Mouse (Mus musculus) inflammation-experienced regulatory T-cells, adult 6 months (primary cell): ENCODE measurements around the gene Fitm1. TPM values are rescaled to one million over a fixed set of nuclear protein-coding genes. Genes with fewer than 3 reads are reported as not detected.

Experiments used
- ATAC-seq: one replicate; pipeline ENCODE4 v1.8.0; 2017
- polyA plus RNA-seq, 3 experiments: library from polyadenylated mRNA; unstranded; fragments of 100-300 nt; shearing (Covaris generic); gene quantifications; one replicate each; pipeline ENCODE4 v1.2.1; 2017

Fitm1 gene
- polyA plus RNA-seq, 3 experiments from 2014 or later = not detected

DNA sequence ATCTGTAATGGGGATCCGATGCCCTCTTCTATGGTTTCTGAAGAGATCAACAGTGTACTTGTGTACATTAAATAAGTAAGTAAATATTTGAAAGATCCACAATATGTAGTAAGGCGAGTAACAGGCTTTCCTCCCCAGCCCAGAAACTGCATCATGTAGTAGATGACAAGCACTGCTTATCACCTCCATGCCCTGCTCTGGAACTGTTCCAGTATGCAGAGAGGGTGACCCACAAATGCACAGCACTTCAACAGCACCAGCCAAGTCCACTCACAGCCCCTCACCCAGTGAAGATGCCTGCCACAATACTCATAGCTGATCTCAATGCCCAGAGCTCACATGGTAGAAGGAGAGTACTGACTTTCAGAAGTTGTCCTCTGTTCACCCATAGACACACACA is 4.8 kb upstream of the Fitm1 start:
- ATAC-seq = no peak

DNA sequence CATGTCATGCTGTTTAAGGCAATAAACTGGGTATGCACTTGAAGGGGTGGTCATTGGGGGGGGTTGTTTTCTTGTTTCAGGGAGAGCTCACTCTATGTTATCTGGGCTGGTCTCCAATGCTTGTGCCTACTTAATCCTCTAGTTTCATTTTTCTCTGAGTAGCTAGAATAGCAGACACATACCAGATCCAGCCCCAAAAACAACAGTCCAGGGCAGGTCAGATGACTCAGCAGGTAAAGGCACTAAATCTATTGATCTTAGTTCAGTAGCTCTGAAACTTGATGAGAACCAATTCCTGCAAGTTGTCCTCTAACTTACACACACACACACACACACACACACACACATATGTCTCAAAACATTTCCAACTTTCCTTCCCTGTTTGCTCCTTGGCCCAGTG is 3.7 kb upstream of the Fitm1 start:
- no peak for ATAC-seq

DNA sequence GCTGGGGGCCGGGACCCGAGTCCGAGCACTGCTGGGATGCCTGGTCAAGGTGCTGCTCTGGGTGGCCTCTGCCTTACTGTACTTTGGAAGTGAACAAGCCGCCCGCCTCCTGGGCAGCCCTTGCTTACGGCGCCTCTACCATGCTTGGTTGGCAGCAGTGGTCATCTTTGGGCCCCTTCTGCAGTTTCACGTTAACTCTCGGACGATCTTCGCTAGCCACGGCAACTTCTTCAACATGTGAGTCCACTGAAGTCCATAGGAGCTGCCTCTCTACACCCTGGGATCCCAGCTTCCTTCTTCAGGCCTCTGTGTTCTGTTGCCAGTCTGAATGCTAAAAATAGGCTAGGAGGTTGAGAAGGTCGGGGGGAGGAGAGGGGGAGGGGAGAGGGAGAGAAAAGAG is 294 bp downstream of the Fitm1 start:
- no peak for ATAC-seq

DNA sequence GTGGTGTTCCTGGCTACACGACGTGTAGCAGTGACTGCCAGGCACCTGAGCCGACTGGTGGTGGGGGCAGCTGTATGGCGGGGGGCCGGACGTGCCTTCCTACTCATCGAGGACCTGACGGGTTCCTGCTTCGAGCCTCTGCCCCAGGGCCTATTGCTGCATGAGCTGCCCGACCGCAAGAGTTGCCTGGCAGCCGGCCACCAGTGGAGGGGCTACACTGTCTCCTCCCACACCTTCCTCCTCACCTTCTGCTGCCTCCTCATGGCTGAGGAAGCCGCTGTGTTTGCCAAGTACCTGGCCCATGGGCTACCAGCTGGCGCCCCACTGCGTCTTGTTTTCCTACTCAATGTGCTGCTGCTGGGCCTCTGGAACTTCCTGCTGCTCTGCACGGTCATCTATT is 959 bp downstream of the Fitm1 start:
- no peak for ATAC-seq

DNA sequence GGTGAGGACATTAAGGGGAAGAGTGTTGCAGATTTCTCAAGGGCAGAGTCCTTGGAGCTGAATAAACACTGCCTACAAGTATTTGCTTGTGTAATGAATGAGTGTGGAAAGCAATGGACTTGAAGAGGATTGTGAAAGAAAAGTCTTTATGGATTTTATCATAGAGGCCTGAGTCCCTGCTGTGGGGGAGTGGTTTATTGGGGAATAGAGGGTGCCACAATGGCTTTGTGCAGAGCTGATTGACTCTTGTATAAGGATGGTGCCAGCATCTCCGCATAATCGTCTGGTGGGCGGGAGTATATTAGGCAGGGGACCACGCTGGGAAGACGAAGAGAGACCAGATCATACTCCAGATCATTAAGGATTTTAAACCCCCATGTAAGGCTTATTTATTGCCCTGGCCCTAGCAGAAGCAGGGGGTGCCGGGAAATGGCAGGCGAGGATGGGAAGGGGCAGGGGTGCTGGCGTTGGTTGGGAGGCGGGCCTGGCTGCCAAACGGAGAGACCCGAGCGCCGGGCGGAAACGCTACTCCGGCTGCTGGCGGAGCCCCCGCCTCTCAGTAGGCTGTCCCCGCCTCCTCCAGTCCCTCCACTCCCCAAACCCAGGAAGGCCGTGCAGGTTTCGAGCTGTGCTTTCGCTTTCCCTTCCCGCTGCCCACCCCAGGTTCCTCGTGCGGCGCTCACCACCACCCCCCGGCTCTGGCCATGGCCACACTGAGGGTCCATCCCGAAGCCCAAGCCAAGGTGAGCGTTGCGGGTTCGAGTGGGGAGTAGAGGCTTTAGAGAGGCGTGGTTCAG is 2.7 kb downstream of the Fitm1 start, which contains the start of gene Psme1:
Gene Psme1 (plus strand): TSS at position 253 of the 797 bp plus-strand sequence.
- peak; percentile 97 for ATAC-seq

DNA sequence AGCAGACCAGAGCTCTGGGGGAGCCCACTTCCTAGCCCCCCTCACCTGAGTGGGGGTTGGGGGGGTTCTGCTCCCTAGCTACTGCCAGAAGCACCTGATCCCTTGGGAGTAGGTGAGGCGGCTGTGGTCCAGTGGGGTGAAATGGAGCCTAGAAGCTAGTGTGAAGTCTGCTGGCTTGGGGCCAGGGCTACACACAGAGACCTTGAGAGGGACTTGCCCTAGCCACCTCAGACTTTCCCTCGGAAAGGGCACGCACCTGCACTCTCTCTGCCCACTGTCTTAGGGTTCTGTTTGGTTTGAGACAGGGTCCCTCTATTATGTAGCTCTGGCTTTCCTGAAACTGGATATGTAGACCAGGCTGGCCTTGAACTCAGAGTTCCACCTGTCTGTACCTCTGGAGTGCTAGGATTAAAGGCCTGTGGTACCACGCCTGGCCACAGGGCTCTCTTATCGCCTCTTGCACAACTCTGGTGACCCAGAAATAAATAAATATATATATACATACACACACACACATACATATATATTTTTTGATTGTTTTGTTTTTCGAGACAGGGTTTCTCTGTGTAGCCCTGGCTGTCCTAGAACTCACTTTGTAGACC is 3.4 kb downstream of the Fitm1 start:
- ATAC-seq = peak; percentile 52

DNA sequence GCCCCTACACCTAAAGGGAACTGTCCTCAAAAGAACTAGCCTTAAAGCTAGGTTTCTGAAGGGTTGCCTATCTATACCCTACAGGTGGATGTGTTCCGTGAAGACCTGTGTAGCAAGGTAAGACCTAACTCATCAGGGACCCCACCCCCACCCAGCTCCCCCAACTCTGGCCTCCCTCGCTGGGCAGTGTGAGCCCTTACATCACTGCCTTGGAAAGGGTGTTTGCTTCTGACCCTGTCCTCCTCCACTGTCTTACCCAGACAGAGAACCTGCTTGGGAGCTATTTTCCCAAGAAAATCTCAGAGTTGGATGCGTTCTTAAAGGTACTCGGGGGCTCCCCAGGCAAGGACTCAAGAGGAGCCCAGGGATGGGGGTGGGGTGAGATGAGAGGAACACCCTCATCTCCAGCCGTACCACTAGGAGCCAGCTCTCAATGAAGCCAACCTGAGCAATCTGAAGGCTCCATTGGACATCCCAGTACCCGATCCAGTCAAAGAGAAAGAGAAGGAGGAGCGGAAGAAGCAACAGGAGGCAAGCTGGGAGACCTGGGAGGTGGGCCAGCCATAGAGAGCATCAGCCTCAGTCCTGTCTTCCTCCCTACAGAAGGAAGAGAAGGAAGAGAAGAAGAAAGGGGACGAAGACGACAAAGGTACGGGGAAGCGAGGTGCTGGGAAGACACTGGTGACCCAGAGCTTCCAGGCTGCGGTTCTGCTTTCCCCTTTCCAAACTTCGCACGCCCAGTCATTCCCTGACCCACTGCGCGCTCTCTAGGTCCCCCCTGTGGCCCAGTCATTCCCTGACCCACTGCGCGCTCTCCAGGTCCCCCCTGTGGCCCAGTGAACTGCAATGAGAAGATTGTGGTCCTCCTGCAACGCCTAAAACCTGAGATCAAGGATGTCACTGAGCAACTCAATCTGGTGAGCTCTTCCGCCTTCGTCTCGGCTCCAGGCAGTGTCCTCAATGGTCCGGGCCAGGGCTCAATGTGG is 4.4 kb downstream of the Fitm1 start:
- no peak for ATAC-seq

DNA sequence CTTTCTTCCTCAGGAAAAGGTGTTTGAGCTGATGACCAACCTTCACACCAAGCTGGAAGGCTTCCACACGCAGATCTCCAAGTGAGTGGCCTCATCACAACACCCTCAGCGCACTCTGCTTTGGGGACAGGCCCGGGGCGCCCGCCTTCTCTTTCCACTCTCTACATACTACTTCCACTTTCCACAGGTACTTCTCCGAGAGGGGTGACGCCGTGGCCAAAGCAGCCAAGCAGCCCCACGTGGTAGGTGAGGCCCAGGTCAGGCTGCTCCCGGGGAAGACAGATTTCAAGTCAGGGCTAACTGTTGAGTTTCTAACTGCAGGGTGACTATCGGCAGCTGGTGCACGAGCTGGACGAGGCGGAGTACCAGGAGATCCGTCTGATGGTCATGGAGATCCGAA is 5.3 kb downstream of the Fitm1 start:
- ATAC-seq = no peak

DNA sequence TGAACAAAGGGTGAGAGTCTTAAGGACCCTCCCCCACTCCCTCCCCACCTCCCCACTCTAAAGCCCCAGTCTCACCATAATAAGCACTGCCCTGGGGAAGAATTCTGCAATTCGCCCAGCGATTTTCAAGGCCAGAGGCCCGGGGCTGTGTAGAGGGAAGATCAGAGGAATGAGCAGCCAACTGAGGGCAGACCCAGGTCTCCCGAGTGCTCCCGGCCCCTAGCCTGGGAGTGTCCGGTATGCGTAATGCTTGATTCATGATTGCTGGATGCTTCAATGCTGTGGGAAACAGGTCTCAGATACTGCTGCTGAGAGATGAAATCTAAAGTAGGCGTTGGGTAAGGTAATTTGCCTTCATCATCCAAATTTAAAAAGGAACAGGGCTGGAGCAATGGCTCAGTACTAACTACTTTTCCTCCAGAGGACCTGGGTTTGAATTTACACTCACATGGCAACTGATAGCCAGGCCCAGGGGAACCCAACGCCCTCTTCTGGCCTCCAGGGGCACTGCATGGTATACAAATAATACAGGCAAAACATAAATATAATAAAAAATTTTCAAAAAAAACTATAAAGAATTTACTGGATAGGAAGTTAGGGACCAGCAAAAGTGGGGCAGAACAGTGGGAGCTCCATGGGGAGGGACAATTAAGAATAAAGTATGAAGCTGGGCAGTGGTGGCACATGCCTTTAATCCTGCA is 6.7 kb downstream of the Fitm1 start:
- no peak for ATAC-seq

DNA sequence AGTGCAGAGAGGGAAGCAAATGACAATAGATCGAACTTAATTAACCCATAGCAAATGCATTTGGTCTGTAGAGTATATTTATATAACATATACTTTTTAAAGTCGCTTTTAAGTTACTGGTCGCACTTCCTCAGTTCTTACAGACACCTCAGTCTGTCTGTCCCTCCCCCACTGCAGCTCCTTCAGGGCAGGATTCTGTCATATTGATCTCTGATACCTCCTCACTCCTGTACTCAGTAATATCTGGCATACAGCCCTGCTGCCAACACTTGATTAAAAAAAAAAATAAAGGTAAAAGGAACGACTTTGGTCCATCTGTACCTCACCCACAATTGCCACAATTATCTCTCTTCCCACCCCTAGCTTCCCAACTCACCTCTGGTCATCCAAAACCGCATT is 8.9 kb downstream of the Fitm1 start:
- ATAC-seq = no peak

DNA sequence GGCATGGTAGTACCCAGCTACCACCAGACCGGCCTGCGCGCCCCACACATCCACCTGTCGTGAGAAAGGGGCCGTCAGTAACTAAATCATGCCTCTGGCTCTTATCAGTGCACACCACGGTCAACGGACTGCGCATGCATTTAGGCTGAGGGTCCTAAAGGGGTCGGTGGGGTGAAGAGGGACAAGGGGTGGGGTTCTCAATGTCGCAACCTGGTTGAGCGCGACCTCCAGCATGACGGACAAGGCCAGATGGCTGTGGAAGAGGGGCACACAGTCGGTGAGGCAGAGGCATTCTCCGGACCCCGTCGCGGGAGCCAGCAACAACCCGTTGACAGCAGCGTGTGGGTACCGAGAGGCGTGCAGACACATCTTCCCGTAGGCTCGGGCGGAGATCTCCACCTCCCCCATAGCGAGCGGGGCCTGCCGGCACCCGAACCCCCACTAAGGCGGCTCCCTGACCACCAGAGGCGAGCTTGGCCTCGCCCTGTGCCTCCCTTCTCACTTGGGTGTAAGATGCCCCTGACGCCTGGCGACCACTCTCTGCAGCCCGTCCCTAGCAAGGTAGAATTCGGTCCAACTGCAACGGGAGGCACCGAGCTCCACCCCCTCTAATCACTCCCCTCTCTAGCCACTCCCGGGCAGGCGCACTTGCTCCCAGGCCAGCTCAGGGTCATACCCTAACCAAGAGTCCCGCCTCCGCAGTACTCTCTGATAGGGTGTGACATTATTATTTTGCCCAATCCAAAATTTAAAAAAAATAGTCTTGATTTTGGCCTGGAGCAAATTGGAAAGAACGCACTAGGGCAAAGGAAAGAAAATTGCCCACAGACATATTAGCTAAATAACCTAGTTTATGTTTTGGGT is 9.5 kb downstream of the Fitm1 start, which contains the start of gene Emc9:
Gene Emc9 (minus strand): TSS at position 601 of the 864 bp plus-strand sequence.
- peak; percentile 80 for ATAC-seq

DNA sequence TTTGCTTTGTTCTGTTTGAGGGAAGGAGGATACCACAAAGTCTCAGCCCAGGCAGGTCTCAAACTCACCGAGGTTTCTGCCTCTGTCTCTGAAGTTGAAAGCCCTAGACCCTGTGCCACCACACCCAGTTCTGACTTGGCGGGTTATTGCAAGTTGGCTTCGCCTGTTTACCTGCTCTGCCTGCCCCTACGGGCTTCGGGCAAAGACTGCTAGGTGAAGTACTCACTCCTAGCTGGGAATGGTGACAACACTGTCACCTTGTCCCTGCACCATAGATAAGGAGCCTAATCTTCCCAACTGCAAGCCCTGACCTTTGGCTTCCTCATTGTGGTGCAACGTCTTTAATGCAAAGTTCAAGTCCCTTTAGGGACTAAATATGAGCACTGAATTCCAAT is 10.1 kb downstream of the Fitm1 start:
- ATAC-seq = peak; percentile 27

DNA sequence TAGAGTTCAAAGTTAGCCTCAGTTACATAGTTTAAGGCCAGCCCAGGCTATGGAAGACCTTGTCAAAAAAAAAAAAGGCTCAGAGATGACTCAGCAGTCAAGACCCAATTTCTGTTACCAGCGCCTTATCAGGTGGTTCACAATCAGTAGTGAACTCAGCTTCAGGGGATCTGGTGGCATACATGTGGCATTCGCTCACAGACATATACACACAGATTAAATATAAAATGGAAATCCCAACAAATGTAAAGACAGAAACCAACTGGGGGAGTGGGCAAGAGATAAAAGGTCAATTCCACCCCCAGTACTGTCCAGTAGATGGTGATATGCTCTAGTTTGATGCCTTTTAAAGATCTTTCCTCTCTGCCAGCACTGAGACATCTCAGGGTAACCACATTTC is 10.7 kb downstream of the Fitm1 start:
- no peak for ATAC-seq

DNA sequence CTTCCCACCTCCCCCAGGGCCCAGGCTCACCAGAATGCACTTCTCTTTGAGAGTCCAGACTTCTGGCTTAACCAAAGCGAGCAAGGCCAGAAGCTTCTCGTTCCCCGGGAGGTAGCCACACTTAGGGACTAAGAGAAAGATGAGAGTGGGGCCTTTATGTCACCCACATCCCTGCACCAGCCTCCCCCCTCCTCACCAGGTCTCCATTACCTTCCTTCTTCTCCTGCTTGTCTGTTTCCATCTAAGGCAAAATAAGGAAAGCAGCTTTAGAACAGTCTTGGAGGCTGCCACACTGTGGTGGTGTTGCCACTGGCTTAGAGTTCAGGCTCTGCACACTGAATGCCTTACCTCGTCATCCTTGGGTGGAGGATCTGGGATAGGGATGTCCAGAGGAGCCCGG is 13.9 kb downstream of the Fitm1 start:
- no peak for ATAC-seq

DNA sequence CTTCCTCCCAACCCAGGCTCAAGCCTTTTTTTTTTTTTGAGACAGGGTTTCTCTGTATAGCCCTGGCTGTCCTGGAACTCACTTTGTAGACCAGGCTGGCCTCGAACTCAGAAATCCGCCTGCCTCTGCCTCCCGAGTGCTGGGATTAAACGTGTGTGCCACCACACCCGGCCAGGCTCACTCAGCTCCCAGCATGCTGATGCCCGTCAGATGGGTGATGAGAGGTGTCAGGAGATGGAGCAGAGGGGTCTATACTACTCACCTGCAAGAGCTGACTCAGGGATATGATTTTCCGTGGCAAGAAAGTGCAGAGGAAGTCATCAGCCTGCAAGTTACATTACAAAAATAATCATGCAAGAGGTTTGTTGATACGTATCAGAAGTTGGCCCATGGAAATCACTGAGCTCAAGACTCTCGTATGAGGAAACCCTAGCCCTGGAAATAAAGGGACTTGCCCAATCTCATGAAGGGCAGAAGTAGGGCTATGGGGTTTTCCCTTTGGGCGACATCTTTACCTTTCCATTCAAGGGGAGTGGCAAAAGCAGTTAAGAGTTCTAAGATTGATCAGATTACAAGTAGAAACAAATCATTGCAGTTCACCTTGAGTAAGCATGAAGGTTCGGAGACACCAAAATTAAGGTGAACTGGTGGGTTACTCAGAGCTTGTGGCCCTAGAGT is 14.5 kb downstream of the Fitm1 start:
- peak; percentile 32 for ATAC-seq

DNA sequence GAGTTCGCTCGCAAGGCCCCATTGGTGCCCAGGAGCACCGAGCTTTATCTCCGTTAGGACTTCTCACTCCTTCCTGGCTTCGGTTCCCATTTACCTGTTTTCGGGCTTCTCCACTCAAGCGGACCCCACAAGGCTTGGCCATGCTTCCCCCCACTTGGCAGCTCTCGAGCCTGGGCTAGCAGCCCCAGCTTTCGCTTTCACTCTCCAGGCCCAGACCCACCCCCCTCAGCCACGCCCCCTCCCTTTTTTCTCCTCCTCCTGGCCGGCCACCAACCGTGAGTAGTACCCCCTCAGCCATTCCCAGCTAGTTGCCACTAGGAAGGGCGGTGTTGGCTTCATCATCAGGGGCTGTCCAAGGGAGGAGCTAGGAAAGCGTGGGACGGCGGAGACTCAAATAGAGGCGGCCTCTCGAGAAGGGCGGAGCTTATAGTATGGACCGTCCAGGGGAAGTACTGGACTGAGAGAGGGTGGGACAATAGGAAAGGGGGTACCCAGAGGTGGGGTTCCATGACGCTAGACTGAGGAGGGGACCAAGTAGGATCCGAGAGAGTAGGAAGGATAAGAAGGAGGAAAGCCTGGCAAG is 15.4 kb downstream of the Fitm1 start, which contains the start of gene Psme2:
Gene Psme2 (minus strand): TSS at position 366 of the 583 bp plus-strand sequence.
- ATAC-seq = peak; percentile 57

DNA sequence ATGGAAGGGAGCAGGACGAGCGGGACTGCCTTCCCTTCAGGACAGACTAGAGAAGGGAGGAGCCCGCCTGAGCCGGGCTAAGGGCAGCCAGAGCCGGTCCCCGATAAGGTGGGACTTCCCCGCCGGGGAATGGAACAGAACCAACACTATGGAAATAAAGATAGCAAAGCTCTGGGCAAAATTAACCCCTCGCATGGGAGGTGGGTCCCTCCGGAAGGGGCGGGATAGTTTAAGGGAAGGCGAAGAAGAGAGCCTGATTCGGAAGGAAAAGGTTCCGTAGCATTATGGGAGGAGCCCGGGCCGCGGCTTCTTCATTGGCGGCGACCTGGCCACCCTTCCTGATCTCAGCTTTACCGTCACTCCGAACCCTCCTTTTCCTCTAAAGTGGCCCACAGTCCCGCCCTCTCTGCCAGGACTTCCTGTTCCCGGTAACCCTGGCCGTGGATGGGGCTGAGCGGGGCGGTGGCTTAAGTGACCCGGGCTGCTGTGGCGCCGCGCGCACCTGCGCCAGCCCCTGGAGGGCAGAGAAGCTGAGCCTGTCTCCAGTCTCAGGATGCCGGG is 16.0 kb downstream of the Fitm1 start, which contains the start of gene Rnf31:
Gene Rnf31 (plus strand): TSS at position 378 of the 561 bp plus-strand sequence.
- peak; percentile 75 for ATAC-seq

DNA sequence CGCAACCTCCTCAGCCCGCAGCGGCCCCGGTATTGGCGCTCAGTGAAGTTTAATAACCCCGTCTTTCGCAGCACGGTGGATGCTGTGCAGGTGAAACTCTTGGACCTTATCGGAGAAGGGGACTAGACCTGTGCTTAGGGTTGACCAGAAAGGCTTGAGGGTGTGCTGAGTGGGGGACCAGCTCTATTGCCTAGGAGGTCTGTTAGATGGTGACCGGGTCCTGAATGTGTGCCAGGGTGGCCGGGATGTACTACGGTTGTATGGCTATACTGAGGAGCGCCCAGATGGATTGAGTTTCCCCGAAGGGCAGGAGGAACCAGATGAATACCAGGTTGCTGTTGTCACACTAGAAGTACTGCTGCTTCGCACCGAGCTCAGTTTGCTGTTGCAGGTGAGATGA is 16.8 kb downstream of the Fitm1 start:
- no peak for ATAC-seq

DNA sequence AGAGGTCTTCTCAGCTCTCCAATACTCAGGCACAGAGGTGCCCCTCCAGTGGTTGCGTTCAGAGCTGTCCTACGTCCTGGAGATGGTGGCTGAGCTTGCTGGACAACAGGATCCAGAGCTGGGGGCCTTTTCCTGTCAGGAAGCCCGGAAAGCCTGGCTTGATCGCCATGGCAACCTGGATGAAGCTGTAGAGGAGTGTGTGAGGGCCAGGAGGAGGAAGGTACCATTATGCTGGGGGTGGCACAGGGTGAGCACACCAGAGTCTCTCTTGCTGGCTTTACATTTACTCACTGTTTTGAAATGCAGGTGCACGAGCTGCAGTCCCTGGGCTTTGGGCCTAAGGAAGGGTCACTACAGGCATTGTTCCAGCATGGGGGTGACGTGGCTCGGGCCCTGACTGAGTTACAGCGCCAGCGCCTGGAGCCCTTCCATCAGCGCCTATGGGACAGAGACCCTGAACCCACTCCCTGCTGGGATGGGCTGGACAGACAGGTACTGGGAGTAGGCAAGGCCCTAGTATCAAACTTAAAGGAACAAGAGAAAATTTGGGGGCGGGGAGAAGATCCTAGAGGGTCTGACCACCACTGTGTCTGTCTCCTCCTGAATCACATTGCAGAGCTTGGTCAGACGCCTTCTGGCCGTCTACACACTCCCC is 20.7 kb downstream of the Fitm1 start:
- no peak for ATAC-seq
